Mouse (Mus musculus) MEL (cell line): ENCODE measurements around the gene Bpifb5.

Experiments
- BHLHE40 ChIP-seq: IDR thresholded peaks from 2 replicates; pipeline ENCODE4 v1.6.1; 2012; ENCODE audit warnings: low read depth, mild to moderate bottlenecking, inconsistent platforms, low read length, improper control_type of control experiment, borderline replicate concordance
- CHD1 ChIP-seq: IDR thresholded peaks from 2 replicates; pipeline ENCODE4 v1.6.1; 2012; ENCODE audit warnings: low read depth, mild to moderate bottlenecking, inconsistent platforms, low read length, improper control_type of control experiment
- CHD2 ChIP-seq: IDR thresholded peaks from 2 replicates; pipeline ENCODE4 v1.6.1; 2011; ENCODE audit warnings: low read length, improper control_type of control experiment
- CTCF ChIP-seq, 3 experiments: IDR thresholded peaks in 2 of 3; conservative IDR thresholded peaks in 1 of 3; 2 replicates each; pipeline ENCODE4 v1.5.1; 2011 to 2012; ENCODE audit warnings: low read length in 3 of 3, low read depth in 2 of 3, mild to moderate bottlenecking in 2 of 3, improper control_type of control experiment in 1 of 3, inconsistent platforms in 1 of 3, mixed read lengths in 1 of 3, moderate library complexity in 1 of 3; ENCODE audit not compliant: control insufficient read depth in 1 of 3, insufficient read depth in 1 of 3, poor library complexity in 1 of 3, severe bottlenecking in 1 of 3
- NELFE ChIP-seq: IDR thresholded peaks from 2 replicates; pipeline ENCODE4 v1.6.1; 2011; ENCODE audit warnings: low read depth, low read length, improper control_type of control experiment
- POLR2A ChIP-seq, 2 experiments: IDR thresholded peaks; 2 replicates each; pipeline ENCODE4 v1.6.1; 2011 to 2012; ENCODE audit warnings: low read length in 2 of 2, mild to moderate bottlenecking in 2 of 2, control low read depth in 1 of 2, improper control_type of control experiment in 1 of 2, low read depth in 1 of 2, moderate library complexity in 1 of 2; ENCODE audit not compliant: control insufficient read depth in 1 of 2, insufficient read depth in 1 of 2, poor library complexity in 1 of 2
- ZMIZ1 ChIP-seq: IDR thresholded peaks from 2 replicates; pipeline ENCODE4 v1.6.1; 2012; ENCODE audit warnings: low read depth, mild to moderate bottlenecking, inconsistent platforms, low read length, improper control_type of control experiment, moderate library complexity

GRCm38 (mm10) chr2:154223917-154224273 lies 353 bp downstream of the Bpifb5 start:
- TF ChIP-seq NELFE (no peak), ZMIZ1 (no peak), CTCF (IDR thresholded peaks at IDR 0.05 in 2 of 3, conservative IDR thresholded peaks at IDR 0.05 in 1 of 3; ENCODE audit: control insufficient read depth in 1 of 3, insufficient read depth in 1 of 3, low read depth in 2 of 3, low read length in 3 of 3, poor library complexity in 1 of 3, severe bottlenecking in 1 of 3) (no peak), CHD1 (no peak), BHLHE40 (no peak), POLR2A (IDR thresholded peaks at IDR 0.05; ENCODE audit: control insufficient read depth in 1 of 2, insufficient read depth in 1 of 2, low read depth in 1 of 2, low read length in 2 of 2, poor library complexity in 1 of 2) (no peak), CHD2 (no peak)
